Mouse (Mus musculus): Measurements from ENCODE around the gene Hoxa6. TPM values are rescaled to one million over a fixed set of nuclear protein-coding genes. Genes with fewer than 3 reads are reported as not detected.

The Hoxa6 gene
- polyA plus RNA-seq, 1 experiment from 2014 or later = 20.3 TPM

GRCm38 (mm10) chr6:52216691-52217458, 8.4 kb upstream of the Hoxa6 start:
- Histone ChIP-seq H3K4me1 (replicated peaks) (peaks cover 68% of the 10 kb centered on the region), H3K27me3 (no peaks in the 10 kb centered on the region), H3K9ac (peak overlapping the region; percentile 100), H3K36me3 (no peaks in the 10 kb centered on the region), H3K4me3 (peak overlapping the region; percentile 96), H3K27ac (replicated peaks) (peak overlapping the region; percentile 100), H3K4me2 (peak overlapping the region; percentile 97), H3K9me3 (no peaks in the 10 kb centered on the region)
- WGBS = 1% methylated on average over 60 of the region's 60 CpGs
- ATAC-seq (ENCODE audit: low read depth) = peak; percentile 34; the same call in 1 of the 2 replicates

- peak overlapping the region; percentile 100 for H3K27ac ChIP-seq (replicated peaks)
- 1% methylated on average over 30 of the region's 30 CpGs for WGBS
- peaks cover 68% of the 10 kb centered on the region for H3K4me1 ChIP-seq (replicated peaks)
- peak overlapping the region; percentile 100 for H3K9ac ChIP-seq
- H3K4me2 ChIP-seq = peak overlapping the region; percentile 97
- no peak for ATAC-seq (ENCODE audit: low read depth)
- H3K9me3 ChIP-seq = no peaks in the 10 kb centered on the region
- peak overlapping the region; percentile 96 for H3K4me3 ChIP-seq
- H3K36me3 ChIP-seq = no peaks in the 10 kb centered on the region
- H3K27me3 ChIP-seq = no peaks in the 10 kb centered on the region
Observed at GRCm38 (mm10) chr6:52215771-52216535, 7.4 kb upstream of the Hoxa6 start.

GRCm38 (mm10) chr6:52215070-52215469, 6.5 kb upstream of the Hoxa6 start:
- Histone ChIP-seq H3K4me1 (replicated peaks) (peaks cover 67% of the 10 kb centered on the region), H3K4me2 (peak overlapping the region; percentile 97), H3K4me3 (peak overlapping the region; percentile 96), H3K27me3 (no peaks in the 10 kb centered on the region), H3K36me3 (no peaks in the 10 kb centered on the region), H3K27ac (replicated peaks) (peak overlapping the region; percentile 100), H3K9me3 (no peaks in the 10 kb centered on the region), H3K9ac (peak overlapping the region; percentile 100)
- 14% methylated on average over 3 of the region's 3 CpGs for WGBS
- no peak for ATAC-seq (ENCODE audit: low read depth)

GRCm38 (mm10) chr6:52214271-52214670, 5.7 kb upstream of the Hoxa6 start:
- WGBS = 7% methylated on average over 5 of the region's 5 CpGs
- Histone ChIP-seq H3K4me3 (peak overlapping the region; percentile 96), H3K27me3 (no peaks in the 10 kb centered on the region), H3K27ac (replicated peaks) (peak overlapping the region; percentile 100), H3K9me3 (no peaks in the 10 kb centered on the region), H3K4me1 (replicated peaks) (peaks cover 67% of the 10 kb centered on the region), H3K36me3 (no peaks in the 10 kb centered on the region), H3K9ac (peak overlapping the region; percentile 100), H3K4me2 (peak overlapping the region; percentile 97)
- no peak for ATAC-seq (ENCODE audit: low read depth)

- H3K36me3 ChIP-seq = no peaks in the 10 kb centered on the region
- H3K9ac ChIP-seq = peak within 1 kb of the TSS; percentile 100
- H3K4me1 ChIP-seq (replicated peaks) = peaks cover 65% of the 10 kb centered on the region
- no peaks in the 10 kb centered on the region for H3K27me3 ChIP-seq
- H3K9me3 ChIP-seq = no peaks in the 10 kb centered on the region
- WGBS = 3% methylated on average over 38 of the region's 38 CpGs
- H3K27ac ChIP-seq (replicated peaks) = peak within 1 kb of the TSS; percentile 100
- peak within 1 kb of the TSS; percentile 96 for H3K4me3 ChIP-seq
- peak; percentile 71 for ATAC-seq (ENCODE audit: low read depth)
- peak within 1 kb of the TSS; percentile 97 for H3K4me2 ChIP-seq
Observed at GRCm38 (mm10) chr6:52213119-52213986, 4.8 kb upstream of the Hoxa6 start, which contains the start of the genes Hoxa3 and Gm28308. Gene Hoxa3 (minus strand): TSS chr6:52213336. Gene Gm28308 (minus strand): TSS chr6:52213339.

- Histone ChIP-seq H3K27ac (replicated peaks) (peak overlapping the region; percentile 100), H3K9me3 (no peaks in the 10 kb centered on the region), H3K4me3 (peak overlapping the region; percentile 96), H3K4me2 (peak overlapping the region; percentile 97), H3K36me3 (no peaks in the 10 kb centered on the region), H3K27me3 (no peaks in the 10 kb centered on the region), H3K9ac (peak overlapping the region; percentile 100), H3K4me1 (replicated peaks) (peaks cover 65% of the 10 kb centered on the region)
- peak; percentile 29; the same call in 1 of the 2 replicates for ATAC-seq (ENCODE audit: low read depth)
- WGBS = 1% methylated on average over 22 of the region's 22 CpGs
Observed at GRCm38 (mm10) chr6:52212556-52213118, 4.1 kb upstream of the Hoxa6 start.

- no peak for ATAC-seq (ENCODE audit: low read depth)
- Histone ChIP-seq H3K36me3 (no peaks in the 10 kb centered on the region), H3K9ac (peak overlapping the region; percentile 100), H3K4me2 (peak overlapping the region; percentile 97), H3K4me3 (peak overlapping the region; percentile 96), H3K4me1 (replicated peaks) (peaks cover 70% of the 10 kb centered on the region), H3K27ac (replicated peaks) (peak overlapping the region; percentile 100), H3K9me3 (no peaks in the 10 kb centered on the region), H3K27me3 (no peaks in the 10 kb centered on the region)
- WGBS = under 1% methylated on average over 13 of the region's 13 CpGs
Observed at GRCm38 (mm10) chr6:52211961-52212360, 3.4 kb upstream of the Hoxa6 start.

GRCm38 (mm10) chr6:52211170-52211935, 2.8 kb upstream of the Hoxa6 start:
- H3K9ac ChIP-seq = peak overlapping the region; percentile 100
- WGBS = 1% methylated on average over 37 of the region's 37 CpGs
- peak overlapping the region; percentile 97 for H3K4me2 ChIP-seq

GRCm38 (mm10) chr6:52209685-52210046, 1.1 kb upstream of the Hoxa6 start:
- Histone ChIP-seq H3K9ac (peak overlapping the region; percentile 100), H3K4me1 (replicated peaks) (peaks cover 76% of the 10 kb centered on the region), H3K36me3 (peaks cover 21% of the 10 kb centered on the region), H3K4me3 (peak overlapping the region; percentile 96), H3K27me3 (no peaks in the 10 kb centered on the region), H3K9me3 (no peaks in the 10 kb centered on the region), H3K4me2 (peak overlapping the region; percentile 97), H3K27ac (replicated peaks) (peak overlapping the region; percentile 100)
- ATAC-seq (ENCODE audit: low read depth) = no peak
- under 1% methylated on average over 12 of the region's 12 CpGs for WGBS

More at GRCm38 (mm10) chr6:52211170-52211935, 2.8 kb upstream of the Hoxa6 start:
- no peaks in the 10 kb centered on the region for H3K27me3 ChIP-seq
- H3K36me3 ChIP-seq = 0 out of 2 replicates have a peak, but pooled peaks cover 4% of the 10 kb centered on the region
- H3K4me1 ChIP-seq (replicated peaks) = peaks cover 76% of the 10 kb centered on the region
- peak; percentile 24; the same call in 1 of the 2 replicates for ATAC-seq (ENCODE audit: low read depth)
- no peaks in the 10 kb centered on the region for H3K9me3 ChIP-seq
- peak overlapping the region; percentile 100 for H3K27ac ChIP-seq (replicated peaks)
- H3K4me3 ChIP-seq = peak overlapping the region; percentile 96

- Histone ChIP-seq H3K9ac (peak overlapping the region; percentile 100), H3K27ac (replicated peaks) (peak overlapping the region; percentile 100)
- WGBS = 4% methylated on average over 18 of the region's 18 CpGs
Observed at GRCm38 (mm10) chr6:52208868-52209684, 554 bp upstream of the Hoxa6 start.

More at GRCm38 (mm10) chr6:52208868-52209684, 554 bp upstream of the Hoxa6 start:
- H3K9me3 ChIP-seq = no peaks in the 10 kb centered on the region
- peak overlapping the region; percentile 96 for H3K4me3 ChIP-seq
- H3K4me2 ChIP-seq = peak overlapping the region; percentile 97
- H3K4me1 ChIP-seq (replicated peaks) = peaks cover 76% of the 10 kb centered on the region
- H3K27me3 ChIP-seq = no peaks in the 10 kb centered on the region
- H3K36me3 ChIP-seq = peaks cover 25% of the 10 kb centered on the region
- ATAC-seq (ENCODE audit: low read depth) = no peak

Measured in neural tube, embryonic 13.5 days (tissue).